Mouse (Mus musculus) kidney, postnatal 0 days (tissue): ENCODE results near the gene Vgll4. TPM values are rescaled to one million over a fixed set of nuclear protein-coding genes. Genes with fewer than 3 reads are reported as not detected.
A peak's percentile ranks its signal among the peaks of the same experiment; 100 is the strongest.

Experiments used
- ATAC-seq: fragments of 200-750 bp; cut with Nextera tagmentation; replicated peaks from 2 replicates; pipeline ENCODE4 v1.8.0; 2017; ENCODE audit warnings: low read depth, moderate number of reproducible peaks, moderate TSS enrichment, moderate library complexity; ENCODE audit not compliant: low FRiP score
- DNase-seq: peaks from one replicate; pipeline ENCODE4 v3.0.0-alpha.2; 2016; ENCODE audit warnings: low spot score
- H3K27ac ChIP-seq: fragments of 300-500 bp; sonication (generic); 2 replicates; pipeline ENCODE4 v1.5.1; 2014; ENCODE audit warnings: mild to moderate bottlenecking
- H3K27me3 ChIP-seq: fragments of 300-500 bp; sonication (generic); 2 replicates; pipeline ENCODE4 v1.6.1; 2014; ENCODE audit warnings: low read length, mixed read lengths; ENCODE audit not compliant: insufficient read depth
- H3K36me3 ChIP-seq: fragments of 300-500 bp; sonication (generic); 2 replicates; pipeline ENCODE4 v1.6.1; 2014; ENCODE audit warnings: low read length, mixed read lengths; ENCODE audit not compliant: insufficient read depth
- H3K4me1 ChIP-seq: fragments of 300-500 bp; sonication (generic); replicated peaks from 2 replicates; pipeline ENCODE4 v1.6.1; 2014; ENCODE audit warnings: antibody characterized with exemption, low read length, mixed read lengths; ENCODE audit not compliant: insufficient read depth
- H3K4me2 ChIP-seq: fragments of 300-500 bp; sonication (generic); 2 replicates; pipeline ENCODE4 v1.6.1; 2014; ENCODE audit warnings: mild to moderate bottlenecking, low read length, moderate library complexity, mixed read lengths
- H3K4me3 ChIP-seq: fragments of 300-500 bp; sonication (generic); replicated peaks from 2 replicates; pipeline ENCODE4 v1.5.1; 2014; ENCODE audit warnings: low read depth, low read length
- H3K9ac ChIP-seq: fragments of 300-500 bp; sonication (generic); 2 replicates; pipeline ENCODE4 v1.6.1; 2014; ENCODE audit warnings: low read depth, low read length
- H3K9me3 ChIP-seq: fragments of 300-500 bp; sonication (generic); replicated peaks from 2 replicates; pipeline ENCODE4 v1.6.1; 2016; ENCODE audit warnings: low read length, inconsistent platforms, mixed read lengths
- CTCF ChIP-seq: IDR thresholded peaks from 2 replicates; pipeline ENCODE4 v1.5.1; 2016; ENCODE audit warnings: antibody characterized with exemption, low read depth, mild to moderate bottlenecking, moderate library complexity
- WGBS: fragments of 180-500 bp; shearing (Covaris S2); extraction: QIAGEN DNeasy Blood & Tissue Kit; methylation state at CpG from one replicate; pipeline ENCODE4 v1.1.7; 2014; 5-methylcytosine and 5-hydroxymethylcytosine counted together
- polyA plus RNA-seq: library from polyadenylated mRNA; unstranded; fragments of >200 nt; fragmentation: Nextera tagmentation; extraction: Ambion mirVana; gene quantifications from 2 replicates; pipeline ENCODE4 v1.2.1, GENCODE M21; 2015

Gene Vgll4
- polyA plus RNA-seq, 1 experiment from 2014 or later, result 97.2 TPM

GRCm38 (mm10) chr6:114833791-114834346, 135.9 kb downstream of the Vgll4 start:
- WGBS, result 26% methylated on average over 4 of the region's 4 CpGs
- H3K4me2 ChIP-seq, result no peak overlapping the region
- no peaks in the 10 kb centered on the region for H3K9me3 ChIP-seq
- no peak overlapping the region for H3K9ac ChIP-seq
- no peak for TF ChIP-seq CTCF
- H3K4me3 ChIP-seq, result no peak overlapping the region
- H3K36me3 ChIP-seq, result no peaks in the 10 kb centered on the region
- H3K4me1 ChIP-seq, result peaks cover 37% of the 10 kb centered on the region
- ATAC-seq, result peak; percentile 74
- H3K27me3 ChIP-seq, result no peaks in the 10 kb centered on the region
- H3K27ac ChIP-seq, result no peak overlapping the region
- DNase-seq, result peak; percentile 65

GRCm38 (mm10) chr6:114833058-114833685, 136.6 kb downstream of the Vgll4 start:
- H3K27ac ChIP-seq, result no peak overlapping the region
- WGBS, result 51% methylated on average over 9 of the region's 9 CpGs
- no peaks in the 10 kb centered on the region for H3K9me3 ChIP-seq
- H3K4me2 ChIP-seq, result no peak overlapping the region
- no peak overlapping the region for H3K4me3 ChIP-seq
- peaks cover 36% of the 10 kb centered on the region for H3K4me1 ChIP-seq
- H3K9ac ChIP-seq, result no peak overlapping the region
- no peaks in the 10 kb centered on the region for H3K27me3 ChIP-seq
- H3K36me3 ChIP-seq, result no peaks in the 10 kb centered on the region
- DNase-seq, result peak; percentile 85
- TF ChIP-seq CTCF, result no peak
- no peak for ATAC-seq

- peaks cover 36% of the 10 kb centered on the region for H3K4me1 ChIP-seq
These were observed 138.0 kb downstream of the Vgll4 start for GRCm38 (mm10) chr6:114831807-114832206.

DNA sequence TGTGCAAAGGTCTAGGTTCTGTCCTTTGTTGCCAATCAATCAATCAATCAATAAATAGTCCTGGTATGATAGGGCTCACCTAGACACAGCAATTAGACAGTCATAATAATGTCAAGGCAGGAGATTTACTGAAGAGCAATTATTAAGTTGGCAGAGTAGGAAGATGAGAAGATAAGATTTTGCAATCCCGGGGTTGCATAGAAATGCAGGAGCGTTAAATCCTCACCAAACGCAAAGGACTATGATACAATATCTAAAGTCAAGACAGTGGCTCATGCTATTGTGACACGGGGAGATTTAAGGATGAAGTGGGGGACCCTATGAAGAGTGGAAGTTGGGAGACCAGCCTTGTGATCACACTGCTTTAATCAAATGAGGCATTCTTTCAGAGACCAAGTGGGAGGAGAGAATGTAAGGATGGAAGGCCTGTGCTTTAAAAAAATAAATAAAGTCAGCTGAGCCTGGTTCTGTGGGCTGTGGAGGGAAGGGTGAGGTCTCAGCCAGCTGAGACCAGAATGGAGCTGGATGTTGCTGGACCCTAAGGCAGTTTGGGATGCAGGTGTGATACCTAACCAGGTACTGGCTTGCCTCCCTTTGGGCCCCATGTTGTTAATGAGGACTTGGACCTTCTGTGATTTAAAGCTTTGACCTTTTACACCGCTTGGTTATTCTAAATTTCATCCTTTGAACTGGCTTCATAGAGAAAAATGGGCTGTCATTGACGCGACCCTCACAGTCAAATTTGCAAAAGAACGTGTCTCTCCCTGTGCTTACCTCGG, 139.9 kb downstream of the Vgll4 start:
- 67% methylated on average over 9 of the region's 9 CpGs for WGBS
- Histone ChIP-seq H3K36me3 (no peaks in the 10 kb centered on the region), H3K27ac (no peak overlapping the region), H3K9ac (no peak overlapping the region), H3K27me3 (no peaks in the 10 kb centered on the region), H3K9me3 (no peaks in the 10 kb centered on the region), H3K4me3 (no peak overlapping the region), H3K4me2 (no peak overlapping the region), H3K4me1 (peaks cover 23% of the 10 kb centered on the region)
- DNase-seq, result no peak
- ATAC-seq, result no peak
- TF ChIP-seq CTCF, result no peak

More at GRCm38 (mm10) chr6:114831807-114832206, 138.0 kb downstream of the Vgll4 start:
- H3K9me3 ChIP-seq, result no peaks in the 10 kb centered on the region
- H3K27ac ChIP-seq, result no peak overlapping the region
- no peak overlapping the region for H3K9ac ChIP-seq
- H3K27me3 ChIP-seq, result no peaks in the 10 kb centered on the region
- no peaks in the 10 kb centered on the region for H3K36me3 ChIP-seq
- WGBS, result 91% methylated on average over 3 of the region's 3 CpGs
- no peak for TF ChIP-seq CTCF
- H3K4me2 ChIP-seq, result no peak overlapping the region
- no peak for ATAC-seq
- no peak for DNase-seq
- no peak overlapping the region for H3K4me3 ChIP-seq

GRCm38 (mm10) chr6:114826889-114827288, 142.9 kb downstream of the Vgll4 start:
- Histone ChIP-seq H3K9me3 (no peaks in the 10 kb centered on the region), H3K4me2 (no peak overlapping the region), H3K4me1 (no peaks in the 10 kb centered on the region; the same call in 1 of the 2 replicates), H3K36me3 (no peaks in the 10 kb centered on the region), H3K27ac (no peak overlapping the region), H3K9ac (no peak overlapping the region), H3K27me3 (no peaks in the 10 kb centered on the region), H3K4me3 (no peak overlapping the region)
- peak; percentile 44 for TF ChIP-seq CTCF
- 75% methylated on average over 2 of the region's 2 CpGs for WGBS
- ATAC-seq (no peak), DNase-seq (no peak)

DNA sequence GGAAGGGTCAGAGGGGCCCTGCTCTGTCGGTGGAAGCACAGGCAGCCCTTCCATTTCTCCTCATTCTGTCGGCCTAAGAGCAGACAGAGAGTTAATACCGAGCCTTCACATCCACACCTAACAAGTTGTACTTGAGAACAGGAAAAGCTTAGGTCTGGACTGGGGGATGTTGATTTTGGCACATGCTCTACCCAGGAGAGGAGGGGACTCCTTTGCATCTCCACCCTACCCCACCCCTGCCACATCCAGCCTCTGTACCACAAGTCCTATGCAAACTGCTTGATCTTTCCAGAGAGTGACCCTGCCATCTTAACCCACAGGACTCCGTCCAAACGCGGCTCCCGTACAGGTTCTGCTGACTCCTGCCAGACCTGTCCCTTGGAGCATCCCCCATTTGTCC, 148.1 kb downstream of the Vgll4 start:
- Histone ChIP-seq H3K36me3 (no peaks in the 10 kb centered on the region), H3K9me3 (no peaks in the 10 kb centered on the region), H3K27ac (no peak overlapping the region), H3K9ac (no peak overlapping the region), H3K4me1 (peaks cover 8% of the 10 kb centered on the region; the same call in 1 of the 2 replicates), H3K4me3 (no peak overlapping the region), H3K4me2 (no peak overlapping the region), H3K27me3 (no peaks in the 10 kb centered on the region)
- no peak for ATAC-seq
- WGBS, result 74% methylated on average over 7 of the region's 7 CpGs
- TF ChIP-seq CTCF, result no peak
- no peak for DNase-seq
